Mouse (Mus musculus) cerebellum, adult 2 months (tissue): ENCODE measurements around the gene Spa17.

Experiments
- CTCF ChIP-seq: fragments of 200-500 bp; IDR thresholded peaks from 2 replicates; pipeline ENCODE4 v1.5.1; 2011; ENCODE audit warnings: low read depth, mild to moderate bottlenecking, control low read depth, low read length, moderate library complexity, borderline replicate concordance; ENCODE audit not compliant: insufficient read depth
- POLR2A ChIP-seq: fragments of 200-500 bp; IDR thresholded peaks from 2 replicates; pipeline ENCODE4 v1.6.1; 2011; ENCODE audit warnings: low read length, control low read depth, borderline replicate concordance; ENCODE audit not compliant: insufficient read depth

DNA sequence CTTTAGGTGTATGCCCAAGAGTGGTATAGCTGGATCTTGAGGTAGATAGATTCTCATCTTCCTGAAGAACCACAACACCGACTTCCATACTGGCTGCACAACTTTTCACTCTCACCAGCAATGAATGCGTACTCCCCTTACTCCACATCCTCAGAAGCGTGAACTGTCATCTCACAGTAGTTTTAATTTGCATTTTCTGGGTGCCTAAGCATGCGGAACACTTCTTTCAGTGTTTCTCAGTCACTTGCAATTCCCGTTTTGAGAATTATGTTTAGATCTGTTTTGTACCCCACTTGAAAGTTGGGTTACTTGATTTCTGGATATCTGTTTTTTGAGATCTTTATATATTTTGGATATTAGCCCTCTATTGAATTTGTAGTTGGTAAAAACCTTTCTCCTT, 29.9 kb downstream of the Spa17 start:
- TF ChIP-seq CTCF, result no peak
- TF ChIP-seq POLR2A, result no peak
